Mouse (Mus musculus): ENCODE measurements around the gene Nsd2. TPM values are rescaled to one million over a fixed set of nuclear protein-coding genes. Genes with fewer than 3 reads are reported as not detected.

Nsd2 gene
- polyA plus RNA-seq, 1 experiment: 7.6 TPM

- no peak overlapping the region for H3K4me3 ChIP-seq (ENCODE audit: extremely low read depth, insufficient read depth, insufficient read length)
- TF ChIP-seq POLR2A (IDR thresholded peaks at IDR 0.05; ENCODE audit: low read depth, low read length): no peak
- TF ChIP-seq CTCF (IDR thresholded peaks at IDR 0.05; ENCODE audit: extremely low read depth, insufficient read depth, insufficient read length, insufficient replicate concordance): no peak
- H3K27me3 ChIP-seq (ENCODE audit: control insufficient read depth, insufficient read depth, low read length): no peaks in the 10 kb centered on the region
- no peak for DNase-seq (ENCODE audit: low read depth in 1 of 2, low spot score in 2 of 2)
- peaks cover 24% of the 10 kb centered on the region for H3K36me3 ChIP-seq (ENCODE audit: control insufficient read depth, insufficient read depth, low read length)
- WGBS: 29% methylated on average over 4 of the region's 4 CpGs
- H3K27ac ChIP-seq (ENCODE audit: insufficient read depth, low read length): no peak overlapping the region; the same call in 1 of the 2 replicates
- no peaks in the 10 kb centered on the region for H3K4me1 ChIP-seq (ENCODE audit: control insufficient read depth, insufficient read depth, insufficient read length)
These were observed 100.4 kb downstream of the Nsd2 start for GRCm38 (mm10) chr5:33920924-33921323.

GRCm38 (mm10) chr5:33921486-33922235, 101.1 kb downstream of the Nsd2 start:
- H3K4me1 ChIP-seq (ENCODE audit: control insufficient read depth, insufficient read depth, insufficient read length): no peaks in the 10 kb centered on the region
- DNase-seq (ENCODE audit: low read depth in 1 of 2, low spot score in 2 of 2): no peak
- TF ChIP-seq CTCF (IDR thresholded peaks at IDR 0.05; ENCODE audit: extremely low read depth, insufficient read depth, insufficient read length, insufficient replicate concordance) (no peak), POLR2A (IDR thresholded peaks at IDR 0.05; ENCODE audit: low read depth, low read length) (no peak)
- H3K27ac ChIP-seq (ENCODE audit: insufficient read depth, low read length): no peak overlapping the region
- H3K27me3 ChIP-seq (ENCODE audit: control insufficient read depth, insufficient read depth, low read length): no peaks in the 10 kb centered on the region
- peaks cover 24% of the 10 kb centered on the region for H3K36me3 ChIP-seq (ENCODE audit: control insufficient read depth, insufficient read depth, low read length)
- WGBS: 93% methylated on average over 7 of the region's 7 CpGs
- H3K4me3 ChIP-seq (ENCODE audit: extremely low read depth, insufficient read depth, insufficient read length): no peak overlapping the region

- Histone ChIP-seq H3K27ac (ENCODE audit: insufficient read depth, low read length) (no peak overlapping the region), H3K27me3 (ENCODE audit: control insufficient read depth, insufficient read depth, low read length) (no peaks in the 10 kb centered on the region), H3K4me3 (ENCODE audit: extremely low read depth, insufficient read depth, insufficient read length) (no peak overlapping the region), H3K4me1 (ENCODE audit: control insufficient read depth, insufficient read depth, insufficient read length) (no peaks in the 10 kb centered on the region), H3K36me3 (ENCODE audit: control insufficient read depth, insufficient read depth, low read length) (peaks cover 23% of the 10 kb centered on the region)
- WGBS: 90% methylated on average over 2 of the region's 2 CpGs
- no peak for TF ChIP-seq POLR2A (IDR thresholded peaks at IDR 0.05; ENCODE audit: low read depth, low read length)
- TF ChIP-seq CTCF (IDR thresholded peaks at IDR 0.05; ENCODE audit: extremely low read depth, insufficient read depth, insufficient read length, insufficient replicate concordance): no peak
- DNase-seq (ENCODE audit: low read depth in 1 of 2, low spot score in 2 of 2): no peak
These were observed 102.0 kb downstream of the Nsd2 start for GRCm38 (mm10) chr5:33922566-33922965.

GRCm38 (mm10) chr5:33926170-33926569, 105.6 kb downstream of the Nsd2 start:
- H3K4me1 ChIP-seq (ENCODE audit: control insufficient read depth, insufficient read depth, insufficient read length): no peaks in the 10 kb centered on the region
- no peak overlapping the region for H3K4me3 ChIP-seq (ENCODE audit: extremely low read depth, insufficient read depth, insufficient read length)
- DNase-seq (ENCODE audit: low read depth in 1 of 2, low spot score in 2 of 2): no peak
- no peaks in the 10 kb centered on the region for H3K27me3 ChIP-seq (ENCODE audit: control insufficient read depth, insufficient read depth, low read length)
- H3K27ac ChIP-seq (ENCODE audit: insufficient read depth, low read length): no peak overlapping the region
- TF ChIP-seq POLR2A (IDR thresholded peaks at IDR 0.05; ENCODE audit: low read depth, low read length) (no peak), CTCF (IDR thresholded peaks at IDR 0.05; ENCODE audit: extremely low read depth, insufficient read depth, insufficient read length, insufficient replicate concordance) (no peak)
- H3K36me3 ChIP-seq (ENCODE audit: control insufficient read depth, insufficient read depth, low read length): peaks cover 8% of the 10 kb centered on the region

GRCm38 (mm10) chr5:33932413-33932812, 111.9 kb downstream of the Nsd2 start:
- Histone ChIP-seq H3K27ac (ENCODE audit: insufficient read depth, low read length) (no peak overlapping the region), H3K4me3 (ENCODE audit: extremely low read depth, insufficient read depth, insufficient read length) (no peak overlapping the region), H3K27me3 (ENCODE audit: control insufficient read depth, insufficient read depth, low read length) (no peaks in the 10 kb centered on the region), H3K36me3 (ENCODE audit: control insufficient read depth, insufficient read depth, low read length) (peaks cover 3% of the 10 kb centered on the region; the same call in 1 of the 2 replicates), H3K4me1 (ENCODE audit: control insufficient read depth, insufficient read depth, insufficient read length) (peaks cover 17% of the 10 kb centered on the region)
- 75% methylated on average over 2 of the region's 2 CpGs for WGBS
- TF ChIP-seq CTCF (IDR thresholded peaks at IDR 0.05; ENCODE audit: extremely low read depth, insufficient read depth, insufficient read length, insufficient replicate concordance) (no peak), POLR2A (IDR thresholded peaks at IDR 0.05; ENCODE audit: low read depth, low read length) (no peak)
- no peak for DNase-seq (ENCODE audit: low read depth in 1 of 2, low spot score in 2 of 2)

GRCm38 (mm10) chr5:33934081-33934480, 113.6 kb downstream of the Nsd2 start:
- WGBS: 83% methylated on average over 2 of the region's 2 CpGs
- TF ChIP-seq CTCF (IDR thresholded peaks at IDR 0.05; ENCODE audit: extremely low read depth, insufficient read depth, insufficient read length, insufficient replicate concordance): no peak
- TF ChIP-seq POLR2A (IDR thresholded peaks at IDR 0.05; ENCODE audit: low read depth, low read length): no peak
- H3K36me3 ChIP-seq (ENCODE audit: control insufficient read depth, insufficient read depth, low read length): peaks cover 3% of the 10 kb centered on the region; the same call in 1 of the 2 replicates
- H3K4me1 ChIP-seq (ENCODE audit: control insufficient read depth, insufficient read depth, insufficient read length): peaks cover 19% of the 10 kb centered on the region
- no peak overlapping the region for H3K27ac ChIP-seq (ENCODE audit: insufficient read depth, low read length)
- DNase-seq (ENCODE audit: low read depth in 1 of 2, low spot score in 2 of 2): no peak
- no peaks in the 10 kb centered on the region for H3K27me3 ChIP-seq (ENCODE audit: control insufficient read depth, insufficient read depth, low read length)
- no peak overlapping the region for H3K4me3 ChIP-seq (ENCODE audit: extremely low read depth, insufficient read depth, insufficient read length)

GRCm38 (mm10) chr5:33934877-33935276, 114.4 kb downstream of the Nsd2 start:
- WGBS: 75% methylated on average over 7 of the region's 7 CpGs
- peak overlapping the region; percentile 76; the same call in 1 of the 2 replicates for H3K4me3 ChIP-seq (ENCODE audit: extremely low read depth, insufficient read depth, insufficient read length)
- TF ChIP-seq CTCF (IDR thresholded peaks at IDR 0.05; ENCODE audit: extremely low read depth, insufficient read depth, insufficient read length, insufficient replicate concordance): no peak
- TF ChIP-seq POLR2A (IDR thresholded peaks at IDR 0.05; ENCODE audit: low read depth, low read length): no peak
- DNase-seq (ENCODE audit: low read depth in 1 of 2, low spot score in 2 of 2): no peak
- no peak overlapping the region for H3K27ac ChIP-seq (ENCODE audit: insufficient read depth, low read length)
- H3K4me1 ChIP-seq (ENCODE audit: control insufficient read depth, insufficient read depth, insufficient read length): peaks cover 19% of the 10 kb centered on the region
- H3K27me3 ChIP-seq (ENCODE audit: control insufficient read depth, insufficient read depth, low read length): no peaks in the 10 kb centered on the region
- H3K36me3 ChIP-seq (ENCODE audit: control insufficient read depth, insufficient read depth, low read length): peaks cover 3% of the 10 kb centered on the region; the same call in 1 of the 2 replicates
